8 mouse cellular contexts compared by ENCODE assay signal in genomic region chr9:25252283-25252726, GRCm38 (mm10). TPM values are rescaled to one million over a fixed set of nuclear protein-coding genes. Genes with fewer than 3 reads are reported as not detected.
DNase-seq lines count a peak whose midpoint lies in the region; ATAC-seq lines count a peak whose summit lies in the region.

Gene Sept7 (plus strand): TSS chr9:25252439.

- DNase-seq in adrenal gland, adult (ENCODE audit: inconsistent age in 2 of 2, low spot score in 1 of 2), result peak; percentile 100
- DNase-seq in embryo, embryonic 10.5 days (ENCODE audit: low spot score), result peak; percentile 97
- DNase-seq in gastrocnemius, postnatal 14 days, result peak; percentile 99
- peak; percentile 99 to 100 for DNase-seq in left cerebral cortex, postnatal 10 days (ENCODE audit: extremely low spot score in 1 of 2, low spot score in 2 of 2)
- DNase-seq in right cerebral cortex, postnatal 25 days, result peak; percentile 99
- peak; percentile 98 to 99 for DNase-seq in urinary bladder, postnatal 4 days (ENCODE audit: low spot score in 2 of 2)

- intact Hi-C loops in gastrocnemius, postnatal 14 days (cut with DNase I; ENCODE audit: low total_unique reads), result loop anchor here (5.0 kb wide), 1 partner anchor 250 kb away; no protein-coding TSS in a partner anchor
- intact Hi-C loops in left cerebral cortex, postnatal 10 days (cut with DNase I), result loop anchor here (2.0 to 10.0 kb wide), 3 partner anchors 48 to 78 kb away; no protein-coding TSS in a partner anchor

- ATAC-seq in inflammation-experienced regulatory T-cells, adult 6 months, result peak; percentile 92
- peak; percentile 92 for ATAC-seq in megakaryocyte-erythroid progenitor cell, adult 5-6 weeks (replicated peaks; ENCODE audit: low FRiP score, low TSS enrichment, poor library complexity, severe bottlenecking)

RNA-seq across cellular contexts. Expression of gene Sept7, which starts in this region (rescaled TPM):
- total RNA-seq in gastrocnemius, postnatal 14 days (2021), result 10 to 100 TPM; 74.8 to 85.8 TPM
- polyA plus RNA-seq in inflammation-experienced regulatory T-cells, adult 6 months (2017; shearing (Covaris generic)), result 100 to 1,000 TPM; 405 to 568 (median 467) TPM
- 100 to 1,000 TPM; 320 to 329 TPM for total RNA-seq in left cerebral cortex, postnatal 10 days (2021)
- 121 and 131 TPM in 2 replicates for total RNA-seq in megakaryocyte-erythroid progenitor cell, adult 5-6 weeks (2014; fragmentation: Nextera tagmentation)
- total RNA-seq in megakaryocyte-erythroid progenitor cell, adult 5-6 weeks (2017), result 283 and 354 TPM in 2 replicates

Comparison
In these comparisons a context has a peak if more than half of its experiments do, and no peak if none do; other contexts are left out.
1. Peak in every context shown above with its lines: DNase-seq and ATAC-seq.